Mouse (Mus musculus) B cell, adult 2 months (primary cell): ENCODE data around the gene Speer1.
"Not testable (repeated sequence)": the region's sequence is repeated elsewhere in the genome, so short reads cannot be mapped to it uniquely, and the experiment has no call there.

ENCODE experiments used
- DNase-seq, 2 experiments: peaks; one replicate each; pipeline ENCODE4 v3.0.0; 2022

Gene Speer1

DNA sequence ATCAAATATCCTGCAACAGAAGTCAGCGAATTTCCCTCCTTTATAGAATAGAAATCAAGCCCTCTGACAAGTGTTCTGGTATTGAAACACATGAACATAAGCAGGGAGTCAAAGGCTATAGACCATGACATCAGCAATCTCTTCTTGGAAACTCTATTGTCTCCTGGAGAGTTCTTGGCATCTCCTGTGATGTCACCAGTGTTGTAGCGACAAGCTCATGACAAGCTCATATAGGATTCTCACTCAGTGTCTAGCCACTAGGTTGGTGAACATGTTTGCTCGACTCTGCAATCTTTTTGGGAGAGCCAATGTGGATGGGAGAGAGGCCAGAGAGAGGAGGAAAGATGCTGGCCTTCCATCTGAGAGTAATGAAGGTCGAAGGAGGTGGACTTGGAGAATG lies at the start of gene Speer1:
TSS of gene Speer1 (plus strand) at position 301 of the 400 bp plus-strand sequence.
- DNase-seq = not testable (repeated sequence)
